Mouse (Mus musculus) ovary, postnatal 10 days (tissue): ENCODE data around the gene Il1r2.

Experiments
- DNase-seq: peaks from one replicate; pipeline ENCODE4 v3.0.0; 2022; ENCODE audit warnings: low spot score

Il1r2 gene

DNA sequence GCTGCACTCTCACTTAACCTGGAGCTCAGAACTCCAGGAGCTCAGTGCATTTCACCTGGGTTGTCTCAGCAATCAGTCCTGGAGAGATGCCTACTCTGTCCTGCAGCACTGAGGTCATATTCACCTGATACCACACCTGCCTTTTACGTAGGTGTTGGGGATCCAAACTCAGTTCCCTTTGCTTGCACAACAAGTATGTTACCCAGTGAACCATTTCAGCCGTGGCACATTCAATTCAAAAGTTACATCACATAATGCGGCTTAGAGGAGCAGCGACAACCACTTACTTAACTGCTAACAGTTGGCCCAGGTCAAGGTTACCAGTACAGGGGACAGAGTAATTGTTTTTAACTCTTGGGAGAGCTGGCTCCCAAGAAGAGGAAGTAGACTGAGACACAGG lies 58.8 kb downstream of the Il1r2 start:
- no peak for DNase-seq

DNA sequence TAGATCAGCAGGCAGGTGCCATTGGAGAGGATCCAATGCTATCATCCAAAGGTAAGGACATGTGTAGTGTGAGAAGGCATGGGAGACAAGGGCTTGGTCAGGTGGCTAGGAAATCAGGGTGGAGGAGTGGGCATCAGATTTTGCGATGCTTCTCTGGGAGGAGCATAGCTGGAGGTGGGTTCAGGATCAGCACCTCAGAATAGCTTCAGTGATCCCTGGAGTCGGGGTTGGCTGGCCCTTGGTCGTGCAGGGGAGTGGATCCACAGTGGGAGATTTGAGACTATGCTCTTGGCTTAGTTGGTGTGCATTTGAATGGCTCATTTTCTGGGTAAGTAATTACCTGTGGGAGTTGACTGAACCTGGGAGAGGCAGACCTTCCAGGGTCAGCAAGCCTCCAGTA lies 59.7 kb downstream of the Il1r2 start:
- no peak for DNase-seq

DNA sequence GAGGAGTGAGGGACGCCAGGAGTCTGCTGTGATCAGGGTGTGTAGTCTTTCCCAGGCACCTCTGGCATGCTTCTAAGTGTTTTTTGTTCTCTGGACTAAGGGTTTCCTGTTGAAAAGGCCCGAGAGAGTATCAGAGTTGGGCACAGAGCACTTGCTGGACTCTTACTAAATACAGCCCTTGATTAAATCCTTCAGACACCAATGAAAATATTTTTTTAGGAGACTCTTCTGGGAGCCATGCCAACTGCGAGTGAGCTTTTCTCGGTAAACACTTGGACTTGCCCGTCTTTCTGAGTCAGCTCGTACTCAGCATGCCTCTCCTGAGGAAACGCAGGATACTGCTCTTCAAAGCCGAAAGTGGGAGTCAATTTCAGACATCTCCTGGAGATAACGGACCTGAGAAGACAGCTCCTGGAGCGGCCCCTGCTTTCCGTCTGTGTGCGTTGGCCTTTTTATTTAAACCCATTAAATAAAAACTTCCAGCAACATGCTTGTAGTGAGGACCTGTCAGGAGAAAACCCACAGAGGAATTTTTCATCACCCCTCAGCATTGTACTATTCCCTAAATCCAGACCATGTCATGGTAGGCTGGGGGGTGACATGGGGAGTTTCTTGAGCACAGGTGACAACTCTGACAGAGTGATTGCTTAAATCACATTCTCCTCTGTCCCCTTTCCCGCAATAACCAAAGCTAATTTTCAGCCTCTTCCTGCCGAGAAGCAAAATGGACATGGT lies 66.1 kb downstream of the Il1r2 start:
- peak; percentile 38 for DNase-seq

DNA sequence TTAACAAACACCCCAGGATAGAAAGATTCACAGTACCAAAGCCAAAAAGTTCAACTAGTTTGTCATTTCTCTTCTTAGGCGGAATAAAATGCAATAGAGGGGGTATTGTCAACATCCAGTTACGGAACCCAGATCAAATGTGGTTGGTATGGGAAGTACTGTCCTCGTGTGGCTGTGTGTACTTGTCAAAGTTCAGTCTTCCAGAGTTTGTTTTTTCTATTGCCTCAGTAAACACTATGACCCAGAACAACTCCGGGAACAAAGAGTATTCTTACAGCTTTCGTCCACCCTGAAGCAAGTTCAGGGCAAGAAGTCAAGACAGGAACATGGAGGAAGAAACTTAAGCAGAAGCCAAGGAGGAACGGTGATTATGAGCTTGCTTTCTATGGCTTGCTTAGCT lies 82.2 kb downstream of the Il1r2 start:
- DNase-seq = no peak

DNA sequence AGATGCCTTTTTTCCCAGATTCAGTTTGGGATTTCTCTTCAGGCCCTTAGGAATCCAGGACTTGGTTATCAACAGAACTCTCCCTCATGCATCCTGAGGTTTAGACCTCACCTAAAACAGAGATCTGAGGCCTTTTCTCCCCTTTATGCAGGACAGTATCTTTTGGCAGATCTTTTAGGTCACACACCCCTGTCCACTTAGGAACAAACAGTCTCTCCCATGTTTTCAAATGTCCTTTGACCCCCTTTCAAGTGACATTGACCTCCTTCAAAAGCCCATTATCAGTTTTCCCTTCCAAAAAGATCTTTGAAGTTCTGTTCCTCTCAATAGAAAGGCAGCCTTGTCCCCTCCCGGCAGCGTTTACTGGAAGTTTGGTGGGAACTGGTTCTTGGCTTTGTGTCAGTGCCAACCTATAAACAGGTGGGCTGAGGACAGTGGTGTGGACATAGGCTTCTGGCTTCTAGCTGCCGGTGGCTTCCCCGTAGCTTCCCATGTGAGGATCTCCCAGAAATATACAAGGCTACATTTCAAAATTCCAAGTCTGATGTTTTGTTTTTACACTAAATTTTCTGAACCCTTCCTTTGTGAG lies 89.5 kb downstream of the Il1r2 start:
- DNase-seq = no peak

DNA sequence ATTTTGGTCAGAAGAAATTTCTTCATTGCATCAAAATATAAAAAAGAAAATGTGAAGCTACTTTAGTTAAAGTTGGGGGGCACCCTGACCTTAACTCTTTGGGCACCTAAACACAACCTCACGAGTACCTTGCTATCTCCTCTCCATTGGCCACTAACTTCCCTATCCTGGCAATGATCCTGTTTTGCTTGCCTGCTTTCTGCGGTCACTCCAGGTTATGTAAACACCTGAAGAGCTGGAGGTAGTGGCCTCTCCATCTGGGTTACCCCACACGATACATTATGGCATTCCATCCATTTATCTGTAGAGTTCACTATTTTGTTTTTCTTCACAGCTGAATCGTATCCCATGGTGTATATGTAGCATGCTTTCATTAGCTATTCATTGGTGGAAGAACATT lies 90.5 kb downstream of the Il1r2 start:
- DNase-seq = no peak

DNA sequence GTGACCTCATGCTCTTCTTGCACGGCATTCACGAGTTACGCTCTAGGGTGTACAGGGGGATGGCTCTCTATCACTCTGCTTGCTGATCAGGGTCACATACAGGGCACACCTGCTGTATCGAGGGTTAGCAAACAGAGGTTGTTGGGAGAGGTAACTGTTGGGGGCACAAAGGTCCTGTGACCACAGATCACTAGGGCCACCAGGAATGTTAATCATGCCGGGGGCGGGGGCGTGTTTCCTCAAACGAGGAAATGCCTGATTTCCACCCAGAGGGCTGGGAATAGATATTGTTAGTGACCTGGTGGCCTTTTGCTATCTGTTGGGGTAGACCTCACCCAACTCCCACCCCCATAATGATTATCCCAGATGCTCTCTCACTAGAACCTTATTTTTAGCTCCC lies 93.7 kb downstream of the Il1r2 start:
- no peak for DNase-seq

DNA sequence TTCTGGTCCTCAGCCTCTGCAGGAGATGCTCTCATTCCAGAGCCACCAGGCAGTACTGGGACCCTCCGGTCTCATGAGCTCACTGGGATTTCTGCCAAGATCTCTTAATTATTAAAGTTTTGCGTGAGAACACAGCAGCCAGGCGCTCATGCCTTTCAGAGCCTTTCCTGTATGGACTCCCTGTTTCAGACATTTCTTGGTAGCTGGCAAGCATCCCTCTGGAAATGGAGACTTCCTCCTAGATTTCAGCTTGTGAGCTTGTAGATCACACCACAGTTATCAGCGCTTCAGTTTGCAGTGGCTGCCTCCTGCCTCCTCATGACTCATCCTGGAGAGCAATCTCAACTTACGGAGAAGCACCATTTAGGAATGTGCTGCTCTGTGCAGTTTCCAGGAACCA lies 98.0 kb downstream of the Il1r2 start:
- DNase-seq = no peak

DNA sequence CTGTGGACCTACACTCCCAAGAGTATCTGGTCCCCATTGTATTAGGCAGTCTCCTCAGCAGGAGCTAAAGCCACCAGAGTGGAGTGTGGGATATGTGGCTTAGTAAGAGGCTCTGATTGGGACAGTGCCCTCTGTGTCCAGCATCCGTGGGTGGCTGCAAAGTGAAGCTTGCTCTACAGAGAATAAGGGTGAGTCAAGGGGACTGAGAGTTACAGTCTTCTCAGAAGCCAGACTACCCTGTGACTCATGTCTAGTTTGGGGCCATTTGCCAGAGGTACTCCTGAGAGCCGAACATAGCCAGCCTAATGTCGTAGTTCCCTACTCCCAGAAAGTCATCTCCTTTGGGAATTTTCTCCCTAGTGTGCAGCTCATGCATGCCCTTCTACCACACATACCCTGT lies 100.3 kb downstream of the Il1r2 start:
- no peak for DNase-seq
